Mouse (Mus musculus): ENCODE data around the gene Defb45. TPM values are rescaled to one million over a fixed set of nuclear protein-coding genes. Genes with fewer than 3 reads are reported as not detected.

The Defb45 gene
- not detected in 2 replicates for polyA plus RNA-seq (2015; fragmentation: Nextera tagmentation; extraction: Ambion mirVana)

DNA sequence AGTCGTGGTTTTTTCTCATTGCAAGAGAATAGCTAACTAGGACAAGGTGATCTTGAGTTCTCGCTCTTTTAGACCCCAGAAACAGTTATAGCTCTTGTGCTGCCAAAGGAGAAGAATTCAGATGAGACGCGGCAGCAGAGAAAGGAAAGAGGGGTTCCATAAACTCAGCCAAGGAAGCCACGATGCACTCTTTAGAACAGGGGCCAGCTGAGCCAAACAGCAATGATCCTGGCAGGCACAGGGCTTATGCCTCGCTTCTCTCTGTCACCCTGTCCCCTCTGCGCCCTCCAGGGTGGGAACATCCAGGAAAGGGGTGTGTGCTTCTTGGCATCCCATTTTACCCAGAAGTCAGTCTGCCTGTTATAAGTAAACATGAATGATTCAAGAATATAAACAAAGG is at the start of gene Defb45:
TSS of gene Defb45 (minus strand) at position 101 of the 400 bp plus-strand sequence.

GRCm38 (mm10) chr2:152626774-152627591 is 27.8 kb upstream of the Defb45 start, which contains the start of gene Rem1:
Gene Rem1 (plus strand): TSS chr2:152626951.

GRCm38 (mm10) chr2:152622953-152623352 is 23.8 kb upstream of the Defb45 start, which contains the start of gene Defb25:
Gene Defb25 (minus strand): TSS chr2:152623053.

DNA sequence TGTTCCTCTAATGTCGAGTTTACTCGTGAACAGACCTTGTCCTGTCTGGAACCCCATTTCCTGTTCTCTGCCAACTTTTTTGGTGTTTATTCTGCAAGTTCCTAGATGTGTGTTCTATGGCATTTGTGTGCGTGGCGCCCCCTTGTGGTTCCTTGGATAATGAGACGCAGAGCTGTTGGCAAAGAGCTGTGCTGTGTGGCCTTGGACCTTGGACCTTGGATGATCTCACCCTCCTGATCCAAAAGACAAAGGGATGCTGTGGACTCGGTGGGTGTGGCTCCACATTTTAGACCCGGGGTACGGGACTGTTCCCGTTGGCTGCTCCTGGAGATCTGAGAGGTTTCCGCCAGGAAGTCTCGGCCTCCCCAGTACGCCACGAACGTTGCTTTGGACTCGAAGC is 4.9 kb upstream of the Defb45 start, which contains the start of gene Defb36:
TSS of gene Defb36 (plus strand) at position 271 of the 400 bp plus-strand sequence.

DNA sequence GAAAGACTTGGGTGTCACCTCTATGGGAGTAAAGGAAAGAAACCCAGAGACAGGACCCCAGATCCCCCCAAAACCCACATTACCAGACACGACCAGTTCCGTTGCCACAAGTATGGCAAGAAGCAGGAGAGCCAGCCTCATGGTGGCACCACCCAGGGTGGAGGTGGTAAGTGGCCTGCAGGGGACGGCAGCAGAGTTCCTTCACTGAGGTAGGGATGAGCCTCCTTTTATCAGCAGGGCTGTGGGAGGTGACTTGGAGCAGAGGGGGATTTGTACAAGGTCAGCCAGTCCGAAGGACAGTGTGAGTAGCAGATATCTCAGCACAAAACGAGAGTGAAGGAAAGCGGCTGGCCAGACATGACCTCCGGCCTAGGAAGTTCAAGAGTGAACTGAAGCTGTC is 19.1 kb downstream of the Defb45 start, which contains the start of gene Defb19:
TSS of gene Defb19 (minus strand) at position 206 of the 400 bp plus-strand sequence.

DNA sequence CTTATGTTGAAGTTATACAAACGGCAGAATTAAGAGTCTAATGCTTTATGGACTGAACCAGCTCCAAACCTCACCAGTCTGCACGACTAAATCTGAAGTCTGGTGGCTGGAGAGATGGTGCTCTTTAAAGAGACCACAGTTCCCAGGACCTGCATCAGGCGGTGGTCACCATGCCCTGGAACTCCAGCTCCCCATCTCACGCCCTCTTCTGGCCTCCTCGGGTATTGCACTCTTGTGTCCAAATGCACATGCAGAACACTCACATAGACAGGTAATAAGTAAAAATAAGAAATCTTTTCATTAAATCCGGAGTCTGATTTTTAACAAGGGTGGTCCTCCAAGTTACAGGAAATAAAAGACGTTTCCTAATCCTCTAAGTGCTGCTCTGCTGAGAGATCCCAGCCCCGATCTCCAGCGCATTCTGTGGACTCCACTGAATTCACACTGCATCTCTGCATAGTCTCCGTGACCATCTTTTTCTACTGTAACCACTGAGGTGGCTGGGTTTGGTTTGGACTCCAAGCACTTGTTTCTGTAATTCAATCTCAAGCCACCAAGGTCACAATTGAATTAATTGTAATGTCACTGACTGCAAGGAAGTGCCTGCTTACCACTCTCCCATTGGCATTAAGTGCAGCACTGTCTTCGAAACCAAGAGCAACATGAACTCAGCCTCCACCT is 26.9 kb downstream of the Defb45 start, which contains the start of gene Defb21:
TSS of gene Defb21 (plus strand) at position 631 of the 681 bp plus-strand sequence.

DNA sequence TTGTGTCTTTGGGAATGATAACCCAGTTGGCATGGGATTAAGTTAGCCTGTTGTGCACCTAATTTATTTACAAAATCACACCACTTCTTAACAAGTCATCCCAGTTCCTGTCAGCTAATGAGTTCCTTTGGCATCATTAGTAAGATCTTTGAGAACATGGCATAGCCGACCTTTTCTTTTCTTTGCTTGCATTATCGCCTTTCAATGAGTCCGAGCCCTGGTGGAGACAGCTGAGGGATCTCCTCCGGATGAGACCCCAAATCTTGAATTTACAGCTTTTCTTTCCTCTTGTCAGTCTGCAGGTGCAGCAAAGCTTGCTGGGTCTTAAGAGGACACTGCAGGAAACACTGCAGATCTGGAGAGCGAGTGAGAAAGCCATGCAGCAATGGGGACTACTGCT is 30.2 kb downstream of the Defb45 start, which contains the start of gene Gm17416:
TSS of gene Gm17416 (plus strand) at position 301 of the 400 bp plus-strand sequence.

Other genes with a start within 250 kb of the Defb45 start
- 0.13 TPM in 1 of 2 replicates, not detected in the other for gene Nrsn2, start 222.8 kb downstream of the Defb45 start, polyA plus RNA-seq (2015; fragmentation: Nextera tagmentation; extraction: Ambion mirVana)
- 2.7 and 2.8 TPM in 2 replicates for gene Sox12, start 201.3 kb downstream of the Defb45 start, polyA plus RNA-seq (2015; fragmentation: Nextera tagmentation; extraction: Ambion mirVana)
- 15.2 and 16.1 TPM in 2 replicates for gene Zcchc3, start 184.4 kb downstream of the Defb45 start, polyA plus RNA-seq (2015; fragmentation: Nextera tagmentation; extraction: Ambion mirVana)
- 0.12 and 0.28 TPM in 2 replicates for gene 6820408C15Rik, start 183.8 kb downstream of the Defb45 start, polyA plus RNA-seq (2015; fragmentation: Nextera tagmentation; extraction: Ambion mirVana)
- gene Defb23, start 134.8 kb downstream of the Defb45 start, polyA plus RNA-seq (2015; fragmentation: Nextera tagmentation; extraction: Ambion mirVana), result not detected in 2 replicates
- not detected in 2 replicates for gene Defb20, start 122.3 kb downstream of the Defb45 start, polyA plus RNA-seq (2015; fragmentation: Nextera tagmentation; extraction: Ambion mirVana)
- gene Defb22, start 109.3 kb downstream of the Defb45 start, polyA plus RNA-seq (2015; fragmentation: Nextera tagmentation; extraction: Ambion mirVana), result not detected in 2 replicates
- gene Defb26, start 87.7 kb downstream of the Defb45 start, polyA plus RNA-seq (2015; fragmentation: Nextera tagmentation; extraction: Ambion mirVana), result not detected in 2 replicates
- gene Defb28, start 81.1 kb downstream of the Defb45 start, polyA plus RNA-seq (2015; fragmentation: Nextera tagmentation; extraction: Ambion mirVana), result not detected in 2 replicates
- not detected in 2 replicates for gene Defb29, start 59.3 kb downstream of the Defb45 start, polyA plus RNA-seq (2015; fragmentation: Nextera tagmentation; extraction: Ambion mirVana)
- gene Gm17416, start 30.1 kb downstream of the Defb45 start, polyA plus RNA-seq (2015; fragmentation: Nextera tagmentation; extraction: Ambion mirVana), result not detected in 2 replicates
- gene Defb21, start 26.7 kb downstream of the Defb45 start, polyA plus RNA-seq (2015; fragmentation: Nextera tagmentation; extraction: Ambion mirVana), result not detected in 2 replicates
- not detected in 2 replicates for gene Defb19, start 19.1 kb downstream of the Defb45 start, polyA plus RNA-seq (2015; fragmentation: Nextera tagmentation; extraction: Ambion mirVana)
- not detected in 2 replicates for gene Defb36, start 4.9 kb upstream of the Defb45 start, polyA plus RNA-seq (2015; fragmentation: Nextera tagmentation; extraction: Ambion mirVana)
- 2.4 and 2.9 TPM in 2 replicates for gene Defb25, start 23.7 kb upstream of the Defb45 start, polyA plus RNA-seq (2015; fragmentation: Nextera tagmentation; extraction: Ambion mirVana)
- gene Rem1, start 27.6 kb upstream of the Defb45 start, polyA plus RNA-seq (2015; fragmentation: Nextera tagmentation; extraction: Ambion mirVana), result 9.6 and 9.7 TPM in 2 replicates
- 74.3 and 87.0 TPM in 2 replicates for gene H13, start 70.1 kb upstream of the Defb45 start, polyA plus RNA-seq (2015; fragmentation: Nextera tagmentation; extraction: Ambion mirVana)
- gene Mcts2, start 87.6 kb upstream of the Defb45 start, polyA plus RNA-seq (2015; fragmentation: Nextera tagmentation; extraction: Ambion mirVana), result 16.1 and 19.8 TPM in 2 replicates
- gene Id1, start 136.9 kb upstream of the Defb45 start, polyA plus RNA-seq (2015; fragmentation: Nextera tagmentation; extraction: Ambion mirVana), result 32.7 and 47.4 TPM in 2 replicates
- gene Cox4i2, start 154.8 kb upstream of the Defb45 start, polyA plus RNA-seq (2015; fragmentation: Nextera tagmentation; extraction: Ambion mirVana), result 7.7 and 7.9 TPM in 2 replicates
- 29.3 and 29.7 TPM in 2 replicates for gene Bcl2l1, start 232.3 kb upstream of the Defb45 start, polyA plus RNA-seq (2015; fragmentation: Nextera tagmentation; extraction: Ambion mirVana)
- 11.6 and 14.0 TPM in 2 replicates for gene Tpx2, start 248.6 kb upstream of the Defb45 start, polyA plus RNA-seq (2015; fragmentation: Nextera tagmentation; extraction: Ambion mirVana)

Measured in skeletal muscle tissue, postnatal 0 days (tissue).